Mouse (Mus musculus): ENCODE data around the gene Irf2. TPM values are rescaled to one million over a fixed set of nuclear protein-coding genes. Genes with fewer than 3 reads are reported as not detected.

Gene Irf2
- polyA plus RNA-seq, 1 experiment from 2014 or later: 10.2 TPM

GRCm38 (mm10) chr8:46785926-46786325 lies 46.4 kb downstream of the Irf2 start:
- H3K9me3 ChIP-seq (replicated peaks): no peaks in the 10 kb centered on the region
- no peaks in the 10 kb centered on the region for H3K4me1 ChIP-seq
- no peak for ATAC-seq (ENCODE audit: low FRiP score)
- H3K4me2 ChIP-seq: no peak overlapping the region
- 91% methylated on average over 6 of the region's 6 CpGs for WGBS
- no peak overlapping the region for H3K27ac ChIP-seq (replicated peaks)
- no peaks in the 10 kb centered on the region for H3K27me3 ChIP-seq (replicated peaks)
- no peak overlapping the region for H3K4me3 ChIP-seq (replicated peaks)
- no peaks in the 10 kb centered on the region for H3K36me3 ChIP-seq
- no peak overlapping the region for H3K9ac ChIP-seq (replicated peaks)

GRCm38 (mm10) chr8:46789091-46789881 lies 49.8 kb downstream of the Irf2 start:
- Histone ChIP-seq H3K36me3 (no peaks in the 10 kb centered on the region), H3K4me2 (no peak overlapping the region), H3K4me3 (replicated peaks) (no peak overlapping the region), H3K27me3 (replicated peaks) (no peaks in the 10 kb centered on the region), H3K9me3 (replicated peaks) (no peaks in the 10 kb centered on the region), H3K27ac (replicated peaks) (no peak overlapping the region), H3K9ac (replicated peaks) (no peak overlapping the region), H3K4me1 (no peaks in the 10 kb centered on the region)
- ATAC-seq (ENCODE audit: low FRiP score): no peak
- 90% methylated on average over 5 of the region's 5 CpGs for WGBS

- H3K36me3 ChIP-seq: peaks cover 3% of the 10 kb centered on the region; the same call in 1 of the 2 replicates
- H3K27me3 ChIP-seq (replicated peaks): no peaks in the 10 kb centered on the region
- WGBS: 90% methylated on average over 5 of the region's 5 CpGs
- H3K9me3 ChIP-seq (replicated peaks): no peaks in the 10 kb centered on the region
- H3K4me2 ChIP-seq: no peak overlapping the region
- no peak overlapping the region for H3K27ac ChIP-seq (replicated peaks)
- H3K9ac ChIP-seq (replicated peaks): no peak overlapping the region
- H3K4me3 ChIP-seq (replicated peaks): no peak overlapping the region
- H3K4me1 ChIP-seq: no peaks in the 10 kb centered on the region
- no peak for ATAC-seq (ENCODE audit: low FRiP score)
Observed at GRCm38 (mm10) chr8:46791664-46792371, 52.3 kb downstream of the Irf2 start.

GRCm38 (mm10) chr8:46792653-46793052 lies 53.1 kb downstream of the Irf2 start:
- H3K36me3 ChIP-seq: peaks cover 11% of the 10 kb centered on the region; the same call in 1 of the 2 replicates
- no peak overlapping the region for H3K27ac ChIP-seq (replicated peaks)
- H3K9ac ChIP-seq (replicated peaks): no peak overlapping the region
- H3K9me3 ChIP-seq (replicated peaks): no peaks in the 10 kb centered on the region
- H3K4me1 ChIP-seq: no peaks in the 10 kb centered on the region
- no peak overlapping the region for H3K4me2 ChIP-seq
- WGBS: 80% methylated on average over 2 of the region's 2 CpGs
- ATAC-seq (ENCODE audit: low FRiP score): no peak
- no peaks in the 10 kb centered on the region for H3K27me3 ChIP-seq (replicated peaks)
- no peak overlapping the region for H3K4me3 ChIP-seq (replicated peaks)

GRCm38 (mm10) chr8:46793248-46793647 lies 53.7 kb downstream of the Irf2 start:
- no peaks in the 10 kb centered on the region for H3K9me3 ChIP-seq (replicated peaks)
- H3K36me3 ChIP-seq: peaks cover 14% of the 10 kb centered on the region
- H3K27ac ChIP-seq (replicated peaks): no peak overlapping the region
- H3K4me1 ChIP-seq: no peaks in the 10 kb centered on the region
- WGBS: 95% methylated on average over 14 of the region's 14 CpGs
- no peak for ATAC-seq (ENCODE audit: low FRiP score)
- no peaks in the 10 kb centered on the region for H3K27me3 ChIP-seq (replicated peaks)
- no peak overlapping the region for H3K9ac ChIP-seq (replicated peaks)
- no peak overlapping the region for H3K4me3 ChIP-seq (replicated peaks)
- no peak overlapping the region for H3K4me2 ChIP-seq

GRCm38 (mm10) chr8:46794317-46794716 lies 54.8 kb downstream of the Irf2 start:
- Histone ChIP-seq H3K27me3 (replicated peaks) (no peaks in the 10 kb centered on the region), H3K27ac (replicated peaks) (no peak overlapping the region), H3K4me1 (no peaks in the 10 kb centered on the region), H3K36me3 (peaks cover 14% of the 10 kb centered on the region), H3K9me3 (replicated peaks) (no peaks in the 10 kb centered on the region), H3K4me2 (no peak overlapping the region), H3K9ac (replicated peaks) (no peak overlapping the region), H3K4me3 (replicated peaks) (no peak overlapping the region)
- no peak for ATAC-seq (ENCODE audit: low FRiP score)
- 84% methylated on average over 5 of the region's 5 CpGs for WGBS

- H3K27ac ChIP-seq (replicated peaks): no peak overlapping the region
- 90% methylated on average over 5 of the region's 5 CpGs for WGBS
- H3K9ac ChIP-seq (replicated peaks): no peak overlapping the region
Observed at GRCm38 (mm10) chr8:46799212-46799611, 59.7 kb downstream of the Irf2 start.

GRCm38 (mm10) chr8:46799706-46800105 lies 60.2 kb downstream of the Irf2 start:
- 80% methylated on average over 2 of the region's 2 CpGs for WGBS
- H3K36me3 ChIP-seq: peaks cover 14% of the 10 kb centered on the region
- H3K4me2 ChIP-seq: no peak overlapping the region

More at GRCm38 (mm10) chr8:46799212-46799611, 59.7 kb downstream of the Irf2 start:
- Histone ChIP-seq H3K4me1 (no peaks in the 10 kb centered on the region), H3K27me3 (replicated peaks) (no peaks in the 10 kb centered on the region), H3K4me3 (replicated peaks) (no peak overlapping the region), H3K9me3 (replicated peaks) (no peaks in the 10 kb centered on the region), H3K4me2 (no peak overlapping the region), H3K36me3 (peaks cover 14% of the 10 kb centered on the region)
- ATAC-seq (ENCODE audit: low FRiP score): no peak

GRCm38 (mm10) chr8:46801153-46801684 lies 61.7 kb downstream of the Irf2 start:
- peaks cover 16% of the 10 kb centered on the region for H3K36me3 ChIP-seq
- H3K4me1 ChIP-seq: no peaks in the 10 kb centered on the region
- no peak overlapping the region for H3K9ac ChIP-seq (replicated peaks)
- WGBS: 52% methylated on average over 1 of the region's 1 CpGs
- no peak overlapping the region for H3K27ac ChIP-seq (replicated peaks)
- no peak for ATAC-seq (ENCODE audit: low FRiP score)
- 0 out of 2 replicates have a peak, but pooled peaks cover under 1% of the 10 kb centered on the region for H3K9me3 ChIP-seq (replicated peaks)
- H3K27me3 ChIP-seq (replicated peaks): no peaks in the 10 kb centered on the region
- no peak overlapping the region for H3K4me2 ChIP-seq
- H3K4me3 ChIP-seq (replicated peaks): no peak overlapping the region

More at GRCm38 (mm10) chr8:46799706-46800105, 60.2 kb downstream of the Irf2 start:
- H3K27ac ChIP-seq (replicated peaks): no peak overlapping the region
- H3K9me3 ChIP-seq (replicated peaks): no peaks in the 10 kb centered on the region
- H3K27me3 ChIP-seq (replicated peaks): no peaks in the 10 kb centered on the region
- ATAC-seq (ENCODE audit: low FRiP score): no peak
- no peak overlapping the region for H3K4me3 ChIP-seq (replicated peaks)
- no peak overlapping the region for H3K9ac ChIP-seq (replicated peaks)
- no peaks in the 10 kb centered on the region for H3K4me1 ChIP-seq

- Histone ChIP-seq H3K4me1 (no peaks in the 10 kb centered on the region), H3K36me3 (peaks cover 19% of the 10 kb centered on the region), H3K27me3 (replicated peaks) (no peaks in the 10 kb centered on the region), H3K4me3 (replicated peaks) (no peak overlapping the region), H3K9me3 (replicated peaks) (0 out of 2 replicates have a peak, but pooled peaks cover 4% of the 10 kb centered on the region), H3K4me2 (no peak overlapping the region), H3K27ac (replicated peaks) (no peak overlapping the region), H3K9ac (replicated peaks) (no peak overlapping the region)
- WGBS: 89% methylated on average over 2 of the region's 2 CpGs
- ATAC-seq (ENCODE audit: low FRiP score): no peak
Observed at GRCm38 (mm10) chr8:46802009-46802408, 62.5 kb downstream of the Irf2 start.

- 96% methylated on average over 5 of the region's 5 CpGs for WGBS
- no peak overlapping the region for H3K27ac ChIP-seq (replicated peaks)
- no peaks in the 10 kb centered on the region for H3K4me1 ChIP-seq
- no peaks in the 10 kb centered on the region for H3K27me3 ChIP-seq (replicated peaks)
- no peak overlapping the region for H3K9ac ChIP-seq (replicated peaks)
- H3K9me3 ChIP-seq (replicated peaks): 0 out of 2 replicates have a peak, but pooled peaks cover 4% of the 10 kb centered on the region
- no peak overlapping the region for H3K4me3 ChIP-seq (replicated peaks)
- no peak overlapping the region for H3K4me2 ChIP-seq
- ATAC-seq (ENCODE audit: low FRiP score): no peak
- H3K36me3 ChIP-seq: peaks cover 25% of the 10 kb centered on the region
Observed at GRCm38 (mm10) chr8:46804721-46805120, 65.2 kb downstream of the Irf2 start.

Measured in neural tube, embryonic 15.5 days (tissue).